Mouse (Mus musculus) lung, embryonic 15.5 days (tissue): ENCODE measurements around the gene Tmem220. TPM values are rescaled to one million over a fixed set of nuclear protein-coding genes. Genes with fewer than 3 reads are reported as not detected.

Source experiments
- ATAC-seq: fragments of 200-750 bp; cut with Nextera tagmentation; 2 replicates; pipeline ENCODE4 v1.8.0; 2017; ENCODE audit warnings: moderate number of reproducible peaks, borderline replicate concordance; ENCODE audit not compliant: low FRiP score, low TSS enrichment; ENCODE audit errors: extremely low read depth
- H3K27ac ChIP-seq: fragments of 300-500 bp; sonication (generic); 2 replicates; pipeline ENCODE4 v1.5.1; 2015; ENCODE audit warnings: moderate library complexity, mild to moderate bottlenecking, inconsistent platforms
- H3K27me3 ChIP-seq: fragments of 300-500 bp; sonication (generic); 2 replicates; pipeline ENCODE4 v1.6.1; 2015; ENCODE audit warnings: inconsistent platforms
- H3K36me3 ChIP-seq: fragments of 300-500 bp; sonication (generic); 2 replicates; pipeline ENCODE4 v1.6.1; 2015; ENCODE audit warnings: inconsistent platforms
- H3K4me1 ChIP-seq: fragments of 300-500 bp; sonication (generic); 2 replicates; pipeline ENCODE4 v1.6.1; 2015; ENCODE audit warnings: inconsistent platforms
- H3K4me2 ChIP-seq: fragments of 300-500 bp; sonication (generic); 2 replicates; pipeline ENCODE4 v1.6.1; 2015; ENCODE audit warnings: inconsistent platforms, mild to moderate bottlenecking, moderate library complexity
- H3K4me3 ChIP-seq: fragments of 300-500 bp; sonication (generic); 2 replicates; pipeline ENCODE4 v1.5.1; 2015; ENCODE audit warnings: mild to moderate bottlenecking, inconsistent platforms
- H3K9ac ChIP-seq: fragments of 300-500 bp; sonication (generic); 2 replicates; pipeline ENCODE4 v1.6.1; 2015; ENCODE audit warnings: inconsistent platforms
- H3K9me3 ChIP-seq: fragments of 300-500 bp; sonication (generic); 2 replicates; pipeline ENCODE4 v1.6.1; 2016; ENCODE audit warnings: inconsistent platforms
- WGBS: fragments of 180-500 bp; shearing (Covaris S2); methylation state at CpG from one replicate; pipeline ENCODE4 v1.1.7; 2015; 5-methylcytosine and 5-hydroxymethylcytosine counted together
- polyA plus RNA-seq: library from polyadenylated mRNA; unstranded; fragments of >200 nt; fragmentation: Nextera tagmentation; extraction: Ambion mirVana; gene quantifications from 2 replicates; pipeline ENCODE4 v1.2.1, GENCODE M21; 2015

Gene Tmem220
- polyA plus RNA-seq, 1 experiment from 2014 or later: 1.8 TPM

GRCm38 (mm10) chr11:67047199-67047598, 22.2 kb downstream of the Tmem220 start:
- Histone ChIP-seq H3K4me2 (no peak overlapping the region), H3K27me3 (no peaks in the 10 kb centered on the region), H3K4me1 (peaks cover 5% of the 10 kb centered on the region; the same call in 1 of the 2 replicates), H3K9me3 (no peaks in the 10 kb centered on the region), H3K36me3 (peaks cover 6% of the 10 kb centered on the region; the same call in 1 of the 2 replicates), H3K27ac (no peak overlapping the region), H3K9ac (no peak overlapping the region), H3K4me3 (no peak overlapping the region)
- no peak for ATAC-seq
- WGBS: 85% methylated on average over 5 of the region's 5 CpGs

GRCm38 (mm10) chr11:67048496-67048895, 23.5 kb downstream of the Tmem220 start:
- H3K9ac ChIP-seq: no peak overlapping the region
- 0 out of 2 replicates have a peak, but pooled peaks cover 6% of the 10 kb centered on the region for H3K36me3 ChIP-seq
- H3K4me3 ChIP-seq: no peak overlapping the region
- WGBS: 85% methylated on average over 8 of the region's 8 CpGs
- peaks cover 10% of the 10 kb centered on the region for H3K4me1 ChIP-seq
- H3K27me3 ChIP-seq: no peaks in the 10 kb centered on the region
- no peak for ATAC-seq
- H3K9me3 ChIP-seq: no peaks in the 10 kb centered on the region
- H3K27ac ChIP-seq: no peak overlapping the region
- H3K4me2 ChIP-seq: no peak overlapping the region

GRCm38 (mm10) chr11:67049256-67049655, 24.3 kb downstream of the Tmem220 start:
- no peak for ATAC-seq
- WGBS: 83% methylated on average over 3 of the region's 3 CpGs
- Histone ChIP-seq H3K4me3 (no peak overlapping the region), H3K9me3 (no peaks in the 10 kb centered on the region), H3K27me3 (no peaks in the 10 kb centered on the region), H3K27ac (no peak overlapping the region), H3K36me3 (0 out of 2 replicates have a peak, but pooled peaks cover 6% of the 10 kb centered on the region), H3K4me2 (no peak overlapping the region), H3K9ac (no peak overlapping the region), H3K4me1 (peaks cover 17% of the 10 kb centered on the region)

- WGBS: 6% methylated on average over 16 of the region's 16 CpGs
- peak overlapping the region; percentile 84 for H3K27ac ChIP-seq
- H3K4me2 ChIP-seq: peak overlapping the region; percentile 60
- H3K4me3 ChIP-seq: peak overlapping the region; percentile 99
- H3K9ac ChIP-seq: peak overlapping the region; percentile 95
- peaks cover 14% of the 10 kb centered on the region for H3K36me3 ChIP-seq
- ATAC-seq: no peak
- no peaks in the 10 kb centered on the region for H3K27me3 ChIP-seq
- H3K9me3 ChIP-seq: no peaks in the 10 kb centered on the region
- peaks cover 18% of the 10 kb centered on the region for H3K4me1 ChIP-seq
Observed at GRCm38 (mm10) chr11:67051676-67052320, 26.8 kb downstream of the Tmem220 start.

- H3K9me3 ChIP-seq: no peaks in the 10 kb centered on the region
- H3K4me3 ChIP-seq: peak within 1 kb of the TSS; percentile 99
- ATAC-seq: peak; percentile 96
Observed at GRCm38 (mm10) chr11:67052321-67052952, 27.5 kb downstream of the Tmem220 start, which contains the start of the genes Adprm and Sco1. Adprm (minus strand) TSS chr11:67052594. Sco1 (plus strand) TSS chr11:67052670.

GRCm38 (mm10) chr11:67054754-67055365, 29.9 kb downstream of the Tmem220 start:
- Histone ChIP-seq H3K36me3 (peaks cover 42% of the 10 kb centered on the region), H3K4me1 (peaks cover 18% of the 10 kb centered on the region), H3K27me3 (no peaks in the 10 kb centered on the region), H3K4me3 (no peak overlapping the region), H3K27ac (no peak overlapping the region), H3K4me2 (no peak overlapping the region), H3K9ac (no peak overlapping the region), H3K9me3 (no peaks in the 10 kb centered on the region)
- 86% methylated on average over 8 of the region's 8 CpGs for WGBS
- no peak for ATAC-seq

More at GRCm38 (mm10) chr11:67052321-67052952, 27.5 kb downstream of the Tmem220 start, which contains the start of the genes Adprm and Sco1:
- peaks cover 18% of the 10 kb centered on the region for H3K4me1 ChIP-seq
- peak within 1 kb of the TSS; percentile 95 for H3K9ac ChIP-seq
- peak within 1 kb of the TSS; percentile 60 for H3K4me2 ChIP-seq
- WGBS: under 1% methylated on average over 50 of the region's 50 CpGs
- H3K36me3 ChIP-seq: peaks cover 20% of the 10 kb centered on the region
- H3K27me3 ChIP-seq: no peaks in the 10 kb centered on the region
- H3K27ac ChIP-seq: peak within 1 kb of the TSS; percentile 84

- H3K4me3 ChIP-seq: no peak overlapping the region
- WGBS: 83% methylated on average over 2 of the region's 2 CpGs
- peaks cover 77% of the 10 kb centered on the region for H3K36me3 ChIP-seq
- H3K27ac ChIP-seq: no peak overlapping the region
- no peak overlapping the region for H3K9ac ChIP-seq
- no peak overlapping the region for H3K4me2 ChIP-seq
- no peaks in the 10 kb centered on the region for H3K27me3 ChIP-seq
- no peaks in the 10 kb centered on the region for H3K9me3 ChIP-seq
- no peak for ATAC-seq
- no peaks in the 10 kb centered on the region for H3K4me1 ChIP-seq
Observed at GRCm38 (mm10) chr11:67061311-67061710, 36.4 kb downstream of the Tmem220 start.

- no peak overlapping the region for H3K4me3 ChIP-seq
Observed at GRCm38 (mm10) chr11:67062726-67063125, 37.8 kb downstream of the Tmem220 start.

GRCm38 (mm10) chr11:67067741-67068140, 42.8 kb downstream of the Tmem220 start:
- 0 out of 2 replicates have a peak overlapping the region, but pooled peaks have one; percentile 20 for H3K27ac ChIP-seq
- H3K4me3 ChIP-seq: no peak overlapping the region
- H3K27me3 ChIP-seq: no peaks in the 10 kb centered on the region
- H3K9ac ChIP-seq: no peak overlapping the region
- no peaks in the 10 kb centered on the region for H3K4me1 ChIP-seq
- no peak overlapping the region for H3K4me2 ChIP-seq
- whole genome bisulfite sequencing: 61% methylated on average over 3 of the region's 3 CpGs
- H3K36me3 ChIP-seq: peaks cover 30% of the 10 kb centered on the region
- no peaks in the 10 kb centered on the region for H3K9me3 ChIP-seq
- no peak for ATAC-seq

More at GRCm38 (mm10) chr11:67062726-67063125, 37.8 kb downstream of the Tmem220 start:
- H3K9me3 ChIP-seq: no peaks in the 10 kb centered on the region
- H3K36me3 ChIP-seq: peaks cover 66% of the 10 kb centered on the region
- WGBS: 92% methylated on average over 3 of the region's 3 CpGs
- H3K27me3 ChIP-seq: no peaks in the 10 kb centered on the region
- ATAC-seq: no peak
- H3K4me1 ChIP-seq: no peaks in the 10 kb centered on the region
- H3K9ac ChIP-seq: no peak overlapping the region
- H3K27ac ChIP-seq: no peak overlapping the region
- H3K4me2 ChIP-seq: no peak overlapping the region

- Histone ChIP-seq H3K36me3 (no peaks in the 10 kb centered on the region), H3K4me1 (no peaks in the 10 kb centered on the region), H3K9ac (no peak overlapping the region), H3K9me3 (no peaks in the 10 kb centered on the region), H3K4me3 (no peak overlapping the region), H3K27ac (no peak overlapping the region), H3K4me2 (no peak overlapping the region), H3K27me3 (no peaks in the 10 kb centered on the region)
- no peak for ATAC-seq
- WGBS: 78% methylated on average over 15 of the region's 15 CpGs
Observed at GRCm38 (mm10) chr11:67072615-67073130, 47.7 kb downstream of the Tmem220 start.

- ATAC-seq: no peak
- Histone ChIP-seq H3K9ac (no peak overlapping the region), H3K27me3 (no peaks in the 10 kb centered on the region), H3K27ac (no peak overlapping the region), H3K4me1 (no peaks in the 10 kb centered on the region), H3K9me3 (no peaks in the 10 kb centered on the region), H3K4me2 (no peak overlapping the region), H3K4me3 (no peak overlapping the region), H3K36me3 (no peaks in the 10 kb centered on the region)
- WGBS: 35% methylated on average over 3 of the region's 3 CpGs
Observed at GRCm38 (mm10) chr11:67075036-67075435, 50.1 kb downstream of the Tmem220 start.
